Mouse (Mus musculus) ZHBTc4 (cell line): ENCODE data around the gene Copz1.
A peak's percentile ranks its signal among the peaks of the same experiment; 100 is the strongest.

Experiments
- DNase-seq: peaks from one replicate; pipeline ENCODE4 v3.0.0-alpha.2; 2011; ENCODE audit warnings: low read depth, low spot score

Copz1 gene

GRCm38 (mm10) chr15:103251595-103251994 is 20.9 kb upstream of the Copz1 start:
- peak; percentile 75 for DNase-seq

DNA sequence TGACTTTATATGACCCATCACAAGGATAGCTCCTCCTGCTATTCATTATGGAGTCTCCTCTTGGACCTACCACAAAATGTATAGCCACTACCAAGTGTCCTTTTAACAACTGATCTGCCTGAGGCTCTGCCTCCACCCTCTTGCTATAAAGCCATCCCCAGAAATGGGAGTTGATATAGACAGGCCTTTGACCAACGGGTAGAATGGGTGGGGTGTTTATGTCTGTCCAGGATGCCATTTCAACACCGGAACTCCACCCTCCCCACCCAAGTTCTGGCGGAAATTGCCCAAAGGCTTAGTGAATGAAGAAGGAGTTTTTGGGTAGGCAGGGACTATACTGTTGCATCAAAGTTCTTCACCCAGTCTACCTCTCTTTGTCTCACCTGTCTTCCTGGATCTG is 19.9 kb upstream of the Copz1 start:
- DNase-seq: peak; percentile 46

DNA sequence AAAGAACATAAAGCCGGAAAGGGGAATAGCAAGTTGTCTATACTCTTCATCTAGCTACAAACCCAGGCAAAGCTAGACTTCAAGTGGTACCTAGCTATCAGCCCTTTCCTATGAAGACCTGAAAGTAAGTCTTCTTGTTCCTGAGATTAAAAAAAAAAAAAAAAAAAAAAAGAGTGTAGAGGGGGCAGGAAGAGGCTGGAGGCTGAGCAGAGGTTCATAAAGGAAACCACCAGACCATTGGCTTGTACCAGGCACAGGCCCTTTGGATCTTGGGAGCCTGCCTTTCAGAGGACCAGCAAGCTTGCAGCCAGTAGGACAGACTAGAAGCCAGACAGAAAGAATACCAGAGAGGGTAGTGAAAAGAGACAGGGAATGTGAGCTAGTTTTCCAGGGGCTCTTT is 19.2 kb upstream of the Copz1 start:
- DNase-seq: no peak

DNA sequence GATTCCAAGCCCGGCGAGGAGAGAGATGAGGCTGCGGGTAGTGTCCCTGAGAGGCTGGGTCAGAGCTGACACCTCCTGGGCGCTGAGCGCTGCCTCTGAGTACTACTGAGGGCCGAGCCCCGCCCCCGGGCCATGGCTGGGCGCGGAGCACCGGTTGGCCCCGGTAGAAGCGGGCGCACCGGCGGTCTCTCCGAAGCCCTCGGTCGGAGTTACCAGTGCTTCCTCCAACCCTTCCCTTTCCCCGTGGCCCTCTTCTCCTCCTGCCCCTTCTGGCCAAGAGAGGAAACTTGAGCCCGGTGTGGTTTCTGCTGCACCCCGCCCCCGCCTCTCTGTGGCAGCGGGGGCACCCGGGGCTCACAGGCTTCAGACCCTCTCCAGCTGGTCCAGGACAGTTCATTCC is 17.3 kb upstream of the Copz1 start:
- DNase-seq: peak; percentile 55

- no peak for DNase-seq
Observed at GRCm38 (mm10) chr15:103256210-103256986, 16.1 kb upstream of the Copz1 start.

DNA sequence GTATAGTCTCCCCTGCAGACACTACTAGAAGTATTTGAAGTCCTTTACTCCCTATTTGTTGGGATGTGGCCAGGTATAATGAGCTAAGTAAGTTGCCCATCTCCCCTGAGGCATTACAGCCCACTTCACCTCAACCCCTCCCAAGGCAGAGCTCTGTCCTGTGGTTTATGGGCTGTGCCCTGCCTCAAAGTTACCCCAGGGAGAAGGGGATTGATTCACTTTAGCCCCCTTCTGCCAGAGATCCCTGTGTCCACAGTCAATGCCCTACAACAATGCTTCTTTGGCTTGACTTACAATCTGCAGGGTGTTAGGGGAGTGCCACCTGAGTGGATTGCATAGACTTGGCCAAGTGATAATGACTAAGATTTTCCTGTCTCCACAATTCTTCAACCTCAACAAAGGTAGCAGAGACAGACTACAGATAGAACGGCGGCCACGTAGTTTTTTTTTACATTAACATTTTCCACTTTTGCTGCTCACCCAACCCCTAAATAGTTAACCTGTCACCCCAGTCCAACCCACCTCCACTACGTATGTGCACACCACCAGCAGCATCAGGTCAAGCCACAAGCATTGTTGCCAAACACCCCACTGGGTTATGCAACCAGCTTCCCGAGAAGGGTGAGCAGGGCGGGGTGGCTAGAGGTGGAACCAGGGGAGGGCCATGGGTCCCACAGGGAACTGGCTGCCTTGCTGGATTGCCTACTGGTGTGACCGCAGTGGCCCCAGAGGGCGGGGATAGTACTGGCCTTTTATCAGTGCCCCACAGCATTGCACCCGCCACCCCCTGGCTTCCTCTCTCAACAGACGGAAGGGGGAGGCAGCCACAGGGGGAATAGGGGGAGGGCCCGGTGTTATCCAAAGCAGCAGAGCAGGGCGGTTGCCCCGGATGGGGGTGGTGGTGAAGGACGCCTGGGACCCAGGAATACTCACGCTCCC is 14.5 kb upstream of the Copz1 start, which contains the start of gene Nfe2:
Gene Nfe2 (minus strand): TSS at position 614 of the 939 bp plus-strand sequence.
- DNase-seq: peak; percentile 46

DNA sequence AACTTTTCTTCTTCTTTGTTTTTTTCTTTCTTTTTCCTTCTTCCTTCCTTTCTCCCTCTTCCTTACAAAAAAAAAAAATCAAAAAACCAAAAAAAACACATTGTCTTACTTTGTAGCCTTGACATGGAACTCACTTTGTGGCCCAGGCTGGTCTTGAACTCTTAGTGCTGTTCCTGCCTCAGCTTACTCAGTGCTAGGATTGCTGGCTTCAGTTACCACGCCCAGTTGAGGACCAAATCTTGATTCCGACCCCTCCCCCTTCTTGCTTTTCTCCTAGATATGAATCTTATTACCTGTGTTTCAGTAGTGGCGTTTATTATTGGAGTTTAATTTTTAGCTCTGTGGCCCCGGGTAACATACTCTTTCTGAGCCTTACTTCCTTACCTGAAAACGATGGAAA is 13.4 kb upstream of the Copz1 start:
- DNase-seq: no peak

GRCm38 (mm10) chr15:103259989-103260388 is 12.5 kb upstream of the Copz1 start:
- DNase-seq: no peak

DNA sequence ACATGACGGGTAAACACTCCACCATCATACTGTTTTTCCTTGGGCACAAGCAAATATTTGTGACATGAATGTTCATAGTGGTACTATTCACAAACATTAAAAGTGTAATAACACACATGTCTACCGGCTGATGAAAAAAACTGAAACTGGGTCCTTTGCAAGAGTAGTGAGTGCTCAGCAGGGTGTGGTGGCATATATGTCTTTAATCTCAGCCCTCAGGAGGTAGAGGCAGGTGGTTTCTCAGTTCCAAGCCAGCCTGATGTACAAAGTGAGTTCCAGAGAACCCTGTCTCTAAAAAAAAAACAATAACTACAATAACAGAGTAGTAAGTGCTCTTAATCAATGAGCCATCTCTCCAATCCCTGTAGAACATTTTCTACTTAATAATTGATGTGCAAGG is 7.7 kb upstream of the Copz1 start:
- DNase-seq: no peak

DNA sequence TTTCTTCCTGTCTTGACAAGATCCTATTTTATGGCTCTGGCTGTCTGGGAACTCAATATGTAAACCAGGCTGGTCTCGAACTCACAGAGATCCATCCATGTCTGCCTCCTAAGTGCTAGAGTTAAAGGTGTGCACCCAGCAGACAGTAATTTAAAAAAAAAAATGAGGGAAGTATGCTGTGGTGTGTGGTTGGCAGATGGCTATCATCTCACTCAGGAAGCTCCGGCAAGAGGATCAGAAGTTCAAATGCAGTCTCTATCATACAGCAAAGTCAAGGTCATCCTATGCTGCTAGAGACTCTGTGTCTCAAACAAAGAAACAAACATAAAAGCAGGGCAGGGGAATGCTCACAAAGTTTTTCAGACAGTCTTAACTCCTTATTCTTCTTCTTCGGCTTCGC is 3.6 kb upstream of the Copz1 start:
- no peak for DNase-seq

- peak; percentile 46 for DNase-seq
Observed at GRCm38 (mm10) chr15:103275943-103276342, 3.4 kb downstream of the Copz1 start.

DNA sequence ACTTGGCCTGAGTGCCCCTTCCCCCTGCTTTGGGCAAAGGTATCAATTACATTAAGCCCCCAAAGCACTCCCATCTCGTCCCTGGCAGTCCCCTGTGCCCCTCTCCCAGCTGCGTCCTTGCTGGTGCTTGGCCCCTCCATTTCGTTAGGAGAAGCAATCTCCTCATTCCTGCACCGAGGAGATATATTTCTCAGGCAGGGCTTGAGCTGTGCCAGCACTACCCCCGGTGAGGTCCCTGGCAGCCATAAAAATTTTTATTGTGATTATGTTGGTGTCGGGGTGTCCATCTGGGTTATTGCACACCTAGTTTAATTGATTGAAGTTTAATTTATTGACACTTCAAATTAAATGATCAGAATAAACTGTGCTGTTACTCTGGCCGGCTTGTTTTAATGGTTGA is 5.4 kb downstream of the Copz1 start:
- no peak for DNase-seq

GRCm38 (mm10) chr15:103279750-103280149 is 7.2 kb downstream of the Copz1 start:
- peak; percentile 68 for DNase-seq

GRCm38 (mm10) chr15:103280817-103281464 is 8.4 kb downstream of the Copz1 start:
- DNase-seq: peak; percentile 37

DNA sequence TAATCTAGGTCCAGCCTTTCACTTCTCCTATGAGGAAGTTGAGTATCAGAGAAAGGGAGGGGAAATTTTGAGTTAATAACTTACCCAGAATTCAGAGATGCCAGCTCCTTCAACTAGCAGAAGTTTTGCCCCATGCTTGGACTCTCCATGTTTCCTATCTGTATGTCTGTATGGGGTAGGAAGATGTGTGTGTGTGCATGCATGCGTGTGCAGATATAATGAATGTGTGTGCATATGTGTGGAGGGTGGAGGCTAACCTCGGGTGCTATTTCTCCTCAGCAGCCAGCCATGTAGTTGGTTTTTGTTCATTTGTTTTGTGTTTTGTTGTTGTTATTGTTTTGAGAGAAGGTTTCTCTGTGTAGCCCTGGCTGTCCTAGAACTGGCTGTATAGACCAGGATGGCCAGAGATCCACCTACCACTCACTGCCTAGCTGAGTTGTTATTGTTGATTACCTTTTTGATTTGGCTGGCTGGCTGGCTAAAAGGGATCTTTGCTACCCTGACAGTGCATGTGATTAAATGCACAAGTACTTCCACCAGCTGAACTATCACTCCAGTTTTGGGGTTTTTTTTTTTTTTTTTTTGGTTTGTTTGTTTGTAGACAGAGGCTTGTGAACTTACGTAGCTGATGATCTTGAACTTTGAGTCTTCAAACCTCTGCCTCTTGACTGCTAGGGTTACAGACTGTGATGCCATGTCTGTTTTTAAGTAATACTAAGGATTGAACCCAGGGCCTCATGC is 9.1 kb downstream of the Copz1 start:
- no peak for DNase-seq

- peak; percentile 78 for DNase-seq
Observed at GRCm38 (mm10) chr15:103284066-103284465, 11.6 kb downstream of the Copz1 start.

GRCm38 (mm10) chr15:103284647-103285046 is 12.1 kb downstream of the Copz1 start:
- no peak for DNase-seq

- no peak for DNase-seq
Observed at GRCm38 (mm10) chr15:103285778-103286417, 13.4 kb downstream of the Copz1 start.

DNA sequence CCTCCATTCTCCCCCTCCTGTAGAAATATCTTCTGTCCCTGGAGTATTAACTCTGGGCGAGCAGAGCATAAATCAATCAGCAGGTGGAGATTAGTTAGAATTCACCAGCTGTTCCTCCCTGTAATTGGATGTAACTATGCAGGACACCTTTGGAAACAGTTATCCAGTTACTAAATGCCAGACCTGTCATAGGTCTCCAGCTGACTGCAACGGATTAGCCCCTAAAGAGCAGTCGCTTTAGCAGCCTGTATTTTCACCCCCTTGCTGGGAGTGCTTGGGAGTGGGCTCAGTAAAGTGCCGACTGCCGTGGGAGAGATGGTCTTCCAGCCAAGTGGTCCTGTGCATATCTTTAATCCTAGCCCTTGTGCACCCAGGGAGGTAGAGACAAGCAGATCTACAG is 17.1 kb downstream of the Copz1 start:
- DNase-seq: no peak

- DNase-seq: no peak
Observed at GRCm38 (mm10) chr15:103290417-103290816, 17.9 kb downstream of the Copz1 start.

DNA sequence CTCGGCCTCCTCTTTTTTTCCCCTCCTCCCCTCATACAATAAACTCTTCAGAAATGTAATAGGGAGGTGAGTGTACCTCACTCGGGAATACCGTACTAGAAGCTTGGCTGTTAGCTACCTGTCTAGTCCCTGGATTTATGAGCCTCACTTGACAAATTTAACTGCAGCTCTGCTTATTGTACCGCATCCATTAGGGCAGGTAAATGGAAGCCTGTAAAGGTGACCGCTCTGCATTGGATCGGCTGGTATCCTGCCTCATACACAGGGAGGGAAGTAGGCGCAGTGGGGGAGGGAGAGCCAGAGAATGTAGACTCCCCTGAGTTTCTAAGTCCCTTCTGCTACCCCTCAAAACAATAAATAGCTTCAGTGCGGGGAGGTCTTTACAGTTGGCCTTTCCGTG is 18.3 kb downstream of the Copz1 start:
- DNase-seq: no peak
